Mouse (Mus musculus) kidney, adult 2 months (tissue): ENCODE measurements at regions not wholly inside any gene's neighbourhood (a gene's known extent, or its start where the extent isn't known, plus 50 kb on each side); places are given as distances from the start of the nearest gene placed in this dataset.
"Not testable (repeated sequence)": the region's sequence is repeated elsewhere in the genome, so short reads cannot be mapped to it uniquely, and the experiment has no call there.

Source experiments
- DNase-seq: peaks from one replicate; pipeline ENCODE4 v3.0.0; 2021
- H3K27ac ChIP-seq: fragments of 200-500 bp; 2 replicates; pipeline ENCODE4 v1.5.1; 2012; ENCODE audit warnings: low read depth, low read length, control low read depth, inconsistent platforms; ENCODE audit not compliant: insufficient read depth
- H3K27me3 ChIP-seq: fragments of 200-500 bp; replicated peaks from 2 replicates; pipeline ENCODE4 v1.6.1; 2012; ENCODE audit warnings: mild to moderate bottlenecking, moderate library complexity, low read length, inconsistent platforms; ENCODE audit not compliant: control insufficient read depth, insufficient read depth
- H3K36me3 ChIP-seq: fragments of 200-500 bp; 2 replicates; pipeline ENCODE4 v1.6.1; 2012; ENCODE audit warnings: mild to moderate bottlenecking, moderate library complexity, low read length, inconsistent platforms; ENCODE audit not compliant: control insufficient read depth, insufficient read depth
- H3K4me1 ChIP-seq: fragments of 200-500 bp; 2 replicates; pipeline ENCODE4 v1.6.1; 2011; ENCODE audit warnings: low read length; ENCODE audit not compliant: control insufficient read depth, insufficient read depth
- H3K4me3 ChIP-seq: fragments of 200-500 bp; 2 replicates; pipeline ENCODE4 v1.5.1; 2011; ENCODE audit warnings: mild to moderate bottlenecking, low read depth, low read length, control low read depth; ENCODE audit not compliant: insufficient read depth
- CTCF ChIP-seq: fragments of 200-500 bp; conservative IDR thresholded peaks from 2 replicates; pipeline ENCODE4 v1.5.1; 2011; ENCODE audit warnings: low read depth, mild to moderate bottlenecking, control low read depth, low read length, moderate library complexity, mixed read lengths; ENCODE audit not compliant: insufficient read depth, insufficient read length
- POLR2A ChIP-seq: fragments of 200-500 bp; IDR thresholded peaks from one replicate; pipeline ENCODE4 v1.6.1; 2011; ENCODE audit warnings: low read depth, low read length, control low read depth
- WGBS: fragments of 180-500 bp; shearing (Covaris S2); methylation state at CpG from one replicate; pipeline ENCODE4 v1.1.7; 2018; 5-methylcytosine and 5-hydroxymethylcytosine counted together

DNA sequence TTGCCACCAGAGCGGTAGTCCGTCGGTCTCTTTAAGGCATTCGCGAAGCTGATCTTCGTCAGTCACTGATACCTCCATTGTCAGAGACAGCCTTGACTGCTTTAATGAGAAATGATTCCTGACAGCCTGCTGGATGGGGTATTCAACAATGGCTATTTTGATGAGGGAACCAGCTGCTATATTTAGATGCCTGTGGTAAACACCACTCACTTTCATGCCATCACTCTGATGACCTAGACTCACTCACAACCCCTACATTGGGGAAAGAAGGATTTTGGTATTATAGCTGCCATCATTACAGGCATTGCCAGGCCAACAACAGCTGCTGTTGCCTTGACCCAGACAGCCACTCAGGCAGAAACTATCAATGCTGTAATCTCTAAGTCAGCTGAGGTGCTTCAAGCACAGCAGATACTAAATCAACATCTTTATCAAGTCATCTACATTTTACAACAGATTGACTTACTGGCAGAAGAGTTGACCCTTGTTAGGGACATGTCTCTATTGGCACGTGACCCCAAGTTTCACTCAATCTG is 57.7 kb upstream of the Amn1 start:
- WGBS: 93% methylated on average over 7 of the region's 7 CpGs
- peaks cover 4% of the 10 kb centered on the region; the same call in 1 of the 2 replicates for H3K4me1 ChIP-seq
- TF ChIP-seq CTCF (no peak), POLR2A (no peak)
- DNase-seq: no peak
- no peaks in the 10 kb centered on the region for H3K36me3 ChIP-seq
- H3K27ac ChIP-seq: 0 out of 2 replicates have a peak overlapping the region, but pooled peaks have one; percentile 6
- H3K27me3 ChIP-seq: no peaks in the 10 kb centered on the region
- H3K4me3 ChIP-seq: no peak overlapping the region

DNA sequence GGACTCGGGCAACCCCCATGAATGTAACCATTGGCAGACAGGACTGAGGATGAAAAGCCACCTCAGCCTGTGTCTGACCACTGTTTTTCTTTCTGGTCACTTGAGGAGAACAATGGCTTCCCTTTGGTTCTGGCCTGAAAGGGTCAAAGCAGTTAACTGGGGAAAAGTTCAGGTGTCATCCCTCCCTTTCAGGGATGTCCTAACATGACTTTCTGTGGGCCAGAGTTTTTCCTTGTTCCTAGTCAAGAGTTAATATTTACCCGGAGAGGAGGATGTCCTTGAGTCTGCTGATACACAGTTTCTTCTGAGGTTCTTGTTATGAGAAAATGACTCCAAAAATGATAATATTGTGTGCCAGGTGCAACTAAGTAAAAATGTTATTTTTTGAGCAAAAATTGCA is 57.2 kb upstream of the Amn1 start:
- not testable (repeated sequence) for H3K27me3 ChIP-seq, H3K27ac ChIP-seq, H3K4me3 ChIP-seq, H3K36me3 ChIP-seq, H3K4me1 ChIP-seq
- peak; percentile 70 for DNase-seq
- WGBS: 78% methylated on average over 2 of the region's 2 CpGs

DNA sequence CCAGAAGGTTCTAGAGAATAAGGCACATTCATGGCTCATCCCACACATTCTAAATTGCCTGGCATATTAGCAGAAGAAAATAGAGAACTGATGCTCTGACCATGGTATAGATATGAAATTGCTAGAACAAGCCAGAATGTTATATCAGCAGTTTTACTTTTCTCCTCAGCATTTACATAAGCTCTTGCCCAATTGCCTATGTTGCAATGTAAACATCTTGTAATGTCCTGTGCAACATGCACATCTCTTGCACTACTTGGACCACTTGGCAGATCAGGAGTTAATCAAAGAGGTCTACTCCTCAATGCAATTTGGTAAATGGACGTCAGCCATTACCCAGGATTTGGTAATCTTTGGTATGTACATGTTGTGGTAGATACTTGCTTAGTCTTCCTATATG is 55.6 kb upstream of the Amn1 start:
- H3K4me1 ChIP-seq: peaks cover 4% of the 10 kb centered on the region; the same call in 1 of the 2 replicates
- TF ChIP-seq POLR2A (no peak), CTCF (no peak)
- no peak overlapping the region for H3K4me3 ChIP-seq
- H3K36me3 ChIP-seq: no peaks in the 10 kb centered on the region
- DNase-seq: no peak
- no peaks in the 10 kb centered on the region for H3K27me3 ChIP-seq
- H3K27ac ChIP-seq: no peak overlapping the region
- WGBS: 82% methylated on average over 1 of the region's 1 CpGs

DNA sequence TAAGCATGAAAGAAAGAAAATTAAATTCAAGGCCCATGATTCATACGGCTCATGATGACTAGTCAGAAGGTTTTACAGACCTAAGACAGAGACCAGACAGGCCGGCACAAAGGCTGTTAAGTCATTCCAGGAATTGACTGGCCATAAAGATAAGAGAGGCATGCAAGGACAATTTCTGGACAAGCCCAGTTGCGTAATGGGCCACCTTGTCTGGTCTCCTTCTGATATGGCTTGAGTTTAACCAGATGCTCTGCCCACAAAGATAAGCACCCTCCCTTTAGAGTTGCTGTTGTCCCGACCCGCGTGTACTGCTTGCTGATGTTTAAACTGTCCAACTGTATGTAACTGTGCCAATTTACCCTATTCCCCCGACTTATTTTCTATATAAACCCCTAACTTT is 54.9 kb upstream of the Amn1 start:
- no peaks in the 10 kb centered on the region for H3K36me3 ChIP-seq
- no peak overlapping the region for H3K4me3 ChIP-seq
- H3K4me1 ChIP-seq: peaks cover 4% of the 10 kb centered on the region; the same call in 1 of the 2 replicates
- H3K27me3 ChIP-seq: no peaks in the 10 kb centered on the region
- no peak overlapping the region for H3K27ac ChIP-seq
- no peak for TF ChIP-seq POLR2A
- 93% methylated on average over 7 of the region's 7 CpGs for WGBS
- DNase-seq: no peak

DNA sequence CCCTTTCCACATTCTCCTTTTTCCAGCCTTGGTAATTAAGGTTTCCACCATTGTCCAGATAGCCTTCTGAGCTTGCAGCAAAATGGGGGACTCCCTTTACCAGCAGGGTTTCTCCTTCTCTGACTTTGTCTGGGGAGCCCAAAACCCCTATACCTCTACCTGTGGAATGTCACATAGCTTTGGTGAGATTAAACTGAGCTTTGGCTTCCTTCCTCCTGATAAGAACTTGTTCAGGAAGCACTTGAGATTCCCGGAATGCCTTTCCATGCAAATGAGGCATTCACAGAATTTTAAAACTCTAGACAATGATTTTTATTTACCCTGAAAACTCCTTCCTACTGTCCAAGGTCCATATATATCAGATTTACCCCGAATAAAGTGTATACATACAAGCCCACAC is 49.8 kb upstream of the Amn1 start:
- Histone ChIP-seq H3K36me3 (no peaks in the 10 kb centered on the region), H3K4me3 (no peak overlapping the region), H3K27me3 (no peaks in the 10 kb centered on the region), H3K4me1 (no peaks in the 10 kb centered on the region), H3K27ac (no peak overlapping the region)
- TF ChIP-seq POLR2A: no peak
- TF ChIP-seq CTCF: no peak
- 58% methylated on average over 2 of the region's 2 CpGs for WGBS
- no peak for DNase-seq
